In the genomic region with DNA sequence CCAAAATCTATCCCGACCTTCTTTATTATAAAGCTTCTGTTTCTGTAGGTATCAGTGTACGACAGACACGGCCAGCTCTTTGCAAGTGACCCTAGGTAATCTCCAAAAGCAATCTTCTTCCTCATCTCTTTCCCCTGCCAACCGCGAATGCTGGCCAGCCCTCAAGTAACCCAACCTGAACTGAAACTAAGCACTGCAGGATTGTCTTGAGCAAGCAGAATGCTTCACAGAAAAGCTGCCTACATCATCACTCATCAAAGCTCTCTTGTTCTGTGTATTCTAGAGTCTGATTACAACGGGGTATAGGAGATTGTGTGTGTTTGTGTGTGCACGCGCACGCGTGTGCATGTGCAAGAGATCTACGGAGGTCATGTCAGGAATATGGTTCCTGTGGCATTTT, we compare ENCODE assay signal across 17 mouse cellular contexts.
DNase-seq lines count a peak whose midpoint lies in the region; ATAC-seq and TF ChIP-seq lines count a peak whose summit lies in the region.
"Had no signal": no experiment of that assay in that cellular context is flagged by ENCODE, and none has a peak within 500 bp of the region (broad histone marks: within the 10 kb centered on the region; RNA-seq: fewer than 3 reads in every experiment).

No protein-coding gene starts in this region.

- no peaks in the 10 kb centered on the region for H3K4me1 ChIP-seq in embryonic facial prominence, embryonic 14.5 days (ENCODE audit: control insufficient read depth, insufficient read depth, low read length)
- no peaks in the 10 kb centered on the region for H3K4me1 ChIP-seq in embryonic facial prominence, embryonic 10.5 days
- H3K4me1 ChIP-seq in liver, adult 2 months (ENCODE audit: control insufficient read depth, insufficient read depth, low read length) = peaks cover 4% of the 10 kb centered on the region; the same call in 1 of the 2 replicates
- no peaks in the 10 kb centered on the region for H3K4me1 ChIP-seq in liver, embryonic 11.5 days (replicated peaks; ENCODE audit: control insufficient read depth, insufficient read depth, low read length)
- H3K4me1 ChIP-seq: limb, embryonic 12.5 days had no signal

- H3K27me3 ChIP-seq in embryonic facial prominence, embryonic 14.5 days (replicated peaks; ENCODE audit: control insufficient read depth, insufficient read depth, low read length) = no peaks in the 10 kb centered on the region
- no peaks in the 10 kb centered on the region for H3K27me3 ChIP-seq in embryonic facial prominence, embryonic 10.5 days (replicated peaks; ENCODE audit: low read depth, poor library complexity, severe bottlenecking)
- no peaks in the 10 kb centered on the region for H3K27me3 ChIP-seq in liver, adult 2 months (ENCODE audit: control insufficient read depth, insufficient read depth, low read length)
- H3K27me3 ChIP-seq in liver, embryonic 11.5 days (replicated peaks; ENCODE audit: control insufficient read depth, insufficient read depth, low read length) = no peaks in the 10 kb centered on the region
- H3K27me3 ChIP-seq: embryonic facial prominence, embryonic 13.5 days; limb, embryonic 12.5 days had no signal

- DNase-seq in embryonic facial prominence, embryonic 14.5 days (ENCODE audit: low spot score) = no peak
- no peak for DNase-seq in embryonic facial prominence, embryonic 10.5 days (ENCODE audit: low spot score)
- peak; percentile 50 for DNase-seq in liver, adult 2 months (ENCODE audit: extremely low read depth, low read depth, low spot score)
- no peak for DNase-seq in liver, embryonic 11.5 days (ENCODE audit: low spot score)
- peak; percentile 83 for DNase-seq in 416B (ENCODE audit: low read depth)
- no peak for DNase-seq in kidney, adult 18-20 months
- DNase-seq in right cerebral cortex, adult 18-20 months = no peak
- DNase-seq: cerebellum, adult 11 months; heart, postnatal 14 days; kidney, adult 8-10 months; kidney, postnatal 36 days had no signal

- 81% methylated on average over 11 of the region's 11 CpGs for WGBS in embryonic facial prominence, embryonic 14.5 days
- 90% methylated on average over 11 of the region's 11 CpGs for WGBS in embryonic facial prominence, embryonic 10.5 days
- 67% methylated on average over 11 of the region's 11 CpGs for WGBS in liver, adult 2 months
- WGBS in liver, embryonic 11.5 days = 72% methylated on average over 11 of the region's 11 CpGs
- 41% methylated on average over 11 of the region's 11 CpGs for WGBS in macrophage (ENCODE audit: missing documents)

- no peak overlapping the region for H3K9ac ChIP-seq in embryonic facial prominence, embryonic 14.5 days (ENCODE audit: low read depth, low read length)
- no peak overlapping the region for H3K9ac ChIP-seq in liver, adult 2 months (ENCODE audit: low read depth, low read length)
- no peak overlapping the region for H3K9ac ChIP-seq in liver, embryonic 11.5 days (ENCODE audit: low read depth, low read length)
- H3K9ac ChIP-seq: embryonic facial prominence, embryonic 13.5 days; limb, embryonic 12.5 days had no signal

- H3K9me3 ChIP-seq in embryonic facial prominence, embryonic 14.5 days (ENCODE audit: control insufficient read depth, low read length) = no peaks in the 10 kb centered on the region
- no peaks in the 10 kb centered on the region for H3K9me3 ChIP-seq in embryonic facial prominence, embryonic 10.5 days
- H3K9me3 ChIP-seq in liver, embryonic 11.5 days (ENCODE audit: control insufficient read depth, low read length) = no peaks in the 10 kb centered on the region
- H3K9me3 ChIP-seq: embryonic facial prominence, embryonic 13.5 days; forebrain, embryonic 10.5 days; heart, embryonic 10.5 days; limb, embryonic 12.5 days had no signal

- H3K4me2 ChIP-seq in embryonic facial prominence, embryonic 14.5 days (ENCODE audit: low read depth, low read length) = no peak overlapping the region
- no peak overlapping the region for H3K4me2 ChIP-seq in liver, embryonic 11.5 days
- H3K4me2 ChIP-seq: embryonic facial prominence, embryonic 13.5 days; limb, embryonic 12.5 days had no signal

- H3K36me3 ChIP-seq in embryonic facial prominence, embryonic 14.5 days (ENCODE audit: control insufficient read depth, insufficient read depth, low read length) = no peaks in the 10 kb centered on the region
- no peaks in the 10 kb centered on the region for H3K36me3 ChIP-seq in embryonic facial prominence, embryonic 10.5 days (replicated peaks)
- 0 out of 2 replicates have a peak, but pooled peaks cover 3% of the 10 kb centered on the region for H3K36me3 ChIP-seq in liver, adult 2 months (ENCODE audit: control insufficient read depth, insufficient read depth, low read length)
- no peaks in the 10 kb centered on the region for H3K36me3 ChIP-seq in liver, embryonic 11.5 days (ENCODE audit: control insufficient read depth, insufficient read depth, low read length)
- no peaks in the 10 kb centered on the region for H3K36me3 ChIP-seq in macrophage (ENCODE audit: inconsistent target)
- H3K36me3 ChIP-seq: embryonic facial prominence, embryonic 13.5 days; forebrain, embryonic 10.5 days; limb, embryonic 12.5 days had no signal

- H3K4me3 ChIP-seq in embryonic facial prominence, embryonic 14.5 days (ENCODE audit: low read depth, low read length) = no peak overlapping the region
- H3K4me3 ChIP-seq in embryonic facial prominence, embryonic 10.5 days = no peak overlapping the region
- no peak overlapping the region for H3K4me3 ChIP-seq in liver, adult 2 months (ENCODE audit: insufficient read depth, low read depth, low read length)
- H3K4me3 ChIP-seq in liver, embryonic 11.5 days (ENCODE audit: low read depth, low read length) = no peak overlapping the region
- H3K4me3 ChIP-seq in macrophage (ENCODE audit: inconsistent target) = no peak overlapping the region
- H3K4me3 ChIP-seq: embryonic facial prominence, embryonic 13.5 days; forebrain, embryonic 10.5 days; heart, embryonic 10.5 days; limb, embryonic 12.5 days; myocyte had no signal

- H3K27ac ChIP-seq in embryonic facial prominence, embryonic 14.5 days (replicated peaks; ENCODE audit: low read depth, low read length) = no peak overlapping the region
- H3K27ac ChIP-seq in embryonic facial prominence, embryonic 10.5 days (replicated peaks) = no peak overlapping the region
- H3K27ac ChIP-seq in liver, adult 2 months (replicated peaks; ENCODE audit: insufficient read depth, low read depth, low read length) = no peak overlapping the region
- H3K27ac ChIP-seq in liver, embryonic 11.5 days (ENCODE audit: low read depth, low read length) = no peak overlapping the region
- H3K27ac ChIP-seq in macrophage = peak overlapping the region; percentile 68
- H3K27ac ChIP-seq: embryonic facial prominence, embryonic 13.5 days; forebrain, embryonic 10.5 days; heart, embryonic 10.5 days; limb, embryonic 12.5 days had no signal

- TF ChIP-seq POLR2A in liver, adult 2 months (IDR thresholded peaks at IDR 0.05; ENCODE audit: extremely low read depth, insufficient read depth, low read length) = no peak

- TF ChIP-seq CTCF in liver, adult 2 months (IDR thresholded peaks at IDR 0.05; ENCODE audit: low read depth, low read length) = no peak

- 0 out of 2 replicates have a peak, but pooled peaks have one; percentile 33 for ATAC-seq in embryonic facial prominence, embryonic 14.5 days (ENCODE audit: low read depth)
- ATAC-seq in liver, embryonic 11.5 days (replicated peaks; ENCODE audit: low FRiP score) = no peak

- peaks cover 6% of the 10 kb centered on the region; the same call in 1 of the 2 replicates for H3K79me2 ChIP-seq in liver, adult 2 months (ENCODE audit: control insufficient read depth, insufficient read depth, low read length)
- peaks cover 95% of the 10 kb centered on the region for H3K79me2 ChIP-seq in macrophage (ENCODE audit: inconsistent target)

Comparison
In these comparisons a context has a peak if more than half of its experiments do, and no peak if none do; other contexts are left out.
1. DNase-seq: peak in liver, adult 2 months (single experiment) and 416B (single experiment); none in embryonic facial prominence, embryonic 14.5 days (single experiment), embryonic facial prominence, embryonic 10.5 days (single experiment), liver, embryonic 11.5 days (single experiment), kidney, adult 18-20 months (single experiment) and right cerebral cortex, adult 18-20 months (single experiment).